Mouse (Mus musculus): ENCODE results near the gene Gm20696. TPM values are rescaled to one million over a fixed set of nuclear protein-coding genes. Genes with fewer than 3 reads are reported as not detected.

The Gm20696 gene
- polyA plus RNA-seq, 2 experiments, result 0.16 to 0.33 TPM

DNA sequence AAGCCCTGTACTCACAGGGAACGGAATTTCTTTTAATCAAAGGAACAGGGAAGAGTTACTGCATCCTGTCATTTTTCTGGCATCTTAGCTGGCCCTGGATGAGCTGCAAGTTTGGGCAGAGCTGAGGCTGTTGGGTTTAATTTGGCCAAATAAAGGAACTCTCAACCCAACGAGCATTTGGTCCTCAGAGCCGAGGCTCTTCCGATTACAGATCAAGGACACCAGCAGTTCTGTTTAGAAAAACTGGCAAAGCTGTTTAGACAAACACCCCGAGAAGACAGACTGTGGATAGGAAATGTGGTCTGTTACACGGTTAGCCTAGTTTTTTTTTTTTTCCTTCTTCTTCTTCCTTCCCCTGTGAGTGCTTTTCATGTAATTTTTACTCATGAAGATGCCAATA is 302.1 kb downstream of the Gm20696 start:
- WGBS (ENCODE audit: insufficient replicate concordance), result 45% methylated on average over 6 of the region's 6 CpGs
- Histone ChIP-seq H3K4me3 (ENCODE audit: insufficient read depth in 1 of 2, low read depth in 2 of 2, low read length in 2 of 2) (no peak overlapping the region), H3K4me2 (ENCODE audit: low read depth) (no peak overlapping the region), H3K4me1 (replicated peaks; ENCODE audit: control insufficient read depth in 2 of 2, insufficient read depth in 2 of 2, low read length in 1 of 2) (peaks cover 0 to 6% of the 10 kb centered on the region in 2 experiments; a peak in 2 of 4 replicates), H3K9ac (replicated peaks) (no peak overlapping the region), H3K36me3 (replicated peaks; ENCODE audit: control insufficient read depth, insufficient read depth, low read depth) (no peaks in the 10 kb centered on the region), H3K27ac (no peak overlapping the region), H3K27me3 (ENCODE audit: control insufficient read depth, insufficient read depth, low read length) (no peaks in the 10 kb centered on the region), H3K9me3 (ENCODE audit: control insufficient read depth, low read length) (no peaks in the 10 kb centered on the region)
- no peak for DNase-seq (ENCODE audit: low read depth in 3 of 3, low spot score in 3 of 3)
- TF ChIP-seq EP300 (IDR thresholded peaks at IDR 0.05; ENCODE audit: low read depth) (no peak), CTCF (IDR thresholded peaks at IDR 0.05; ENCODE audit: low read depth) (no peak)
- no peak for ATAC-seq (ENCODE audit: insufficient read depth)

DNA sequence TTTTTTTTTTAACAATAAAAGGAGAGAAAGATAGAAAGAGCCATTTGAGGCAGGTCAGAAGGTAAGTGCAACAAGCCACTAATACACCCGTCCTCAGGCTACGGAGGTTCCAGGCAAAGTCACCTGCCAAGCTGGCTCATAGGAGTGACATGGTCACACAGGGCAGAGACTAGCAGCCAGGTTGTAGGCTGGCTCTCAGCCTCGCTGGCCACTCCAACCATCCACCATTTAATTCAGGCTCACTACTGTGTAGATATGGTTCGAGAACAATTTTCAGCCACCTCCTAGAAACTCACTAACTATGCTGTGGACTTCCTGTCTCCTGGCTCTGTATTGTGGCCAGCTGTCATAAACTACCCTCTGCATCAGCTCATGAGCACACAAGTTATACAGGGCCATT is 306.0 kb downstream of the Gm20696 start:
- no peak for ATAC-seq (ENCODE audit: insufficient read depth)
- H3K36me3 ChIP-seq (replicated peaks; ENCODE audit: control insufficient read depth, insufficient read depth, low read depth), result no peaks in the 10 kb centered on the region
- DNase-seq (ENCODE audit: low read depth in 3 of 3, low spot score in 3 of 3), result no peak
- H3K27me3 ChIP-seq (ENCODE audit: control insufficient read depth, insufficient read depth, low read length), result no peaks in the 10 kb centered on the region
- no peak overlapping the region for H3K27ac ChIP-seq
- H3K4me3 ChIP-seq (ENCODE audit: insufficient read depth in 1 of 2, low read depth in 2 of 2, low read length in 2 of 2), result no peak overlapping the region
- H3K9ac ChIP-seq (replicated peaks), result no peak overlapping the region
- WGBS (ENCODE audit: insufficient replicate concordance), result 52% methylated on average over 4 of the region's 4 CpGs
- no peak for TF ChIP-seq CTCF (IDR thresholded peaks at IDR 0.05; ENCODE audit: low read depth)
- TF ChIP-seq EP300 (IDR thresholded peaks at IDR 0.05; ENCODE audit: low read depth), result no peak
- no peak overlapping the region for H3K4me2 ChIP-seq (ENCODE audit: low read depth)
- H3K4me1 ChIP-seq (replicated peaks; ENCODE audit: control insufficient read depth in 2 of 2, insufficient read depth in 2 of 2, low read length in 1 of 2), result peaks cover 0 to 10% of the 10 kb centered on the region in 2 experiments; a peak in 1 of 4 replicates
- H3K9me3 ChIP-seq (ENCODE audit: control insufficient read depth, low read length), result no peaks in the 10 kb centered on the region

DNA sequence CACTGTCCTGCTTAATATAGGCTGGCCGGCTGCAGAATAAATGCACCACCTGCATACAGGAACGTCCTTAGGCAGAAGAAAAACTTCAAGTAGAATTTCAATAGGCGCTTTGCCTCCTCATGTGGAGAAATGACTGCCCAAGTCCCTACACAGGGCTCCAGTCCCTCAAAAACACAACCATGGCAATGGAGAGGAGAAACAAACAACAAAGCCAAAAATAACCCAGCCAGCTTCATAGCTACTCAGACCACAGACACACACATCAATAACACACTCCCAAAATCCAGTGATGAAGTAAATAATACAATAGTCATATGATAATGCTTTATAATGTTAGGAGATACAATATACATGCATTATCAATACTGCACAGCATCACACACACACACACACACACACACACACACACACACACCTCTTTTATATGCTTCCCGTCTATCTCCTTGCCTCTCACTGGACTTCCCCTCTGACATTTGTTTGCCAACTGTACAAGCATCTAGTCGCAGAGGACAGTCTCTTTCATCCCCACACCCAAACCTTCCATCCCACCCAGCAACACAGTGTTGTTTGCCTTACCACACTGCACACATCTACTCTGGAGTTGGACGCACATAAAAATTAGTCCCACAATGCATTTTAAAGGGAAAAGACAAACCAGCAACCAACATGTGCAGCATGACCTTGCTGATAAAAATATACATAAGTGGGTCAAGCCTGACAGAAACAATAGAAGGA is 306.7 kb downstream of the Gm20696 start:
- H3K9me3 ChIP-seq (ENCODE audit: control insufficient read depth, low read length), result no peaks in the 10 kb centered on the region
- no peak for TF ChIP-seq EP300 (IDR thresholded peaks at IDR 0.05; ENCODE audit: low read depth)
- no peak for TF ChIP-seq CTCF (IDR thresholded peaks at IDR 0.05; ENCODE audit: low read depth)
- H3K4me3 ChIP-seq (ENCODE audit: insufficient read depth in 1 of 2, low read depth in 2 of 2, low read length in 2 of 2), result no peak overlapping the region
- H3K9ac ChIP-seq (replicated peaks), result no peak overlapping the region
- ATAC-seq (ENCODE audit: insufficient read depth), result no peak
- H3K4me2 ChIP-seq (ENCODE audit: low read depth), result no peak overlapping the region
- no peaks in the 10 kb centered on the region for H3K27me3 ChIP-seq (ENCODE audit: control insufficient read depth, insufficient read depth, low read length)
- H3K4me1 ChIP-seq (replicated peaks; ENCODE audit: control insufficient read depth in 2 of 2, insufficient read depth in 2 of 2, low read length in 1 of 2), result peaks cover 0 to 10% of the 10 kb centered on the region in 2 experiments; a peak in 1 of 4 replicates
- WGBS (ENCODE audit: insufficient replicate concordance), result 49% methylated on average over 6 of the region's 6 CpGs
- no peak for DNase-seq (ENCODE audit: low read depth in 3 of 3, low spot score in 3 of 3)
- H3K36me3 ChIP-seq (replicated peaks; ENCODE audit: control insufficient read depth, insufficient read depth, low read depth), result no peaks in the 10 kb centered on the region
- H3K27ac ChIP-seq, result no peak overlapping the region

DNA sequence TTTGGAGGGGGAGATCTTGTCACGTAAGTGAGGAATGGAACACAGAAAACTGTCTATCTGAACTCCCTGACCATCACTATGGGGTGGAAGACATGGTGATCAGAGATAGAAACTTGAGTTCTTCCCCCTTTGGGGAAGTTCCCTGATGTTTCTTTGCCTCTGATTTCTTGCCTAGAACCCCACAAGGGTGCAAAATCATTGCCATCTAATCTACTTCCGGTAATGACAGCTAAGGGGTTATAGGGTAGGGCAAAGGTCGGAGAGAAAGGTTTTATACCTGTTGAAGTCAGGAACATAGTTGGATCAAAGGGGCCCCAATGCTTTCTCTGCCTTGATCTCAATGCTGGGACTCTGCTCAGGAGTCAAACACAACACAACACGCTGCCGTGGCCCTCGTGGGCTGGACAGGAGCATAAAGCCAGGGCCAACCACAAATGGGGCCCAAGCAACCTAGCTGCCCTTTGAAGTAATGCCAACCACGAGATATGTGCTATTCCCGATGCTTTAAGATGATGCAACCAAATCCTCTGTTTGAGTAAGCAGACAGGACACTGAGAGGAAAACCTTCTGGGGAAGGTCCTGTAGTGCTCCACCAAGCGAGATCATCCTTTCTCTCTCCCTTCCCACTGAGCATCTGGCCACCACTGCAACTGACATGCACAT is 307.4 kb downstream of the Gm20696 start:
- WGBS (ENCODE audit: insufficient replicate concordance), result 34% methylated on average over 9 of the region's 9 CpGs
- Histone ChIP-seq H3K36me3 (replicated peaks; ENCODE audit: control insufficient read depth, insufficient read depth, low read depth) (no peaks in the 10 kb centered on the region), H3K4me2 (ENCODE audit: low read depth) (no peak overlapping the region), H3K9me3 (ENCODE audit: control insufficient read depth, low read length) (no peaks in the 10 kb centered on the region), H3K27ac (no peak overlapping the region), H3K9ac (replicated peaks) (no peak overlapping the region), H3K27me3 (ENCODE audit: control insufficient read depth, insufficient read depth, low read length) (no peaks in the 10 kb centered on the region), H3K4me3 (ENCODE audit: insufficient read depth in 1 of 2, low read depth in 2 of 2, low read length in 2 of 2) (no peak overlapping the region), H3K4me1 (replicated peaks; ENCODE audit: control insufficient read depth in 2 of 2, insufficient read depth in 2 of 2, low read length in 1 of 2) (peaks cover 0 to 10% of the 10 kb centered on the region in 2 experiments; a peak in 1 of 4 replicates)
- no peak for ATAC-seq (ENCODE audit: insufficient read depth)
- no peak for DNase-seq (ENCODE audit: low read depth in 3 of 3, low spot score in 3 of 3)
- TF ChIP-seq EP300 (IDR thresholded peaks at IDR 0.05; ENCODE audit: low read depth) (no peak), CTCF (IDR thresholded peaks at IDR 0.05; ENCODE audit: low read depth) (no peak)

DNA sequence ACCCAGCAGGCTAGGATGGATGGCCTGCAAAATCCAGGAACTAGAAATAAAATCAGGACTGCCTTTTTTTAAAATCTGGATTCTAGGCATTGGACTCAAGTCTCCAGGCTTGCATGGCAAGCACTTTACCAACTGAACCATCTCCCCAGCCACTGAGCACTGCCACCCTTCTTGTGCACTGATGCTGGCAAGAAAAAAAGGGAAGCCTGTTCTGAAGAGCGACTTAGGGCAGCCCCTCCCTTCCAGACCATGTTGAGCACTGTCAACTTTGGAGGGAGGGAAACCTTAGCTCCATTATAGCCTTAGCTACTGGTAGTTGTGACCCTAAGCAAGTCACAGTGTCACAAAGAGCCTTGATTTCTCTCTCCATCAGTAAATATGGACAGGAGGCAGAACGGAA is 308.7 kb downstream of the Gm20696 start:
- WGBS (ENCODE audit: insufficient replicate concordance), result 55% methylated on average over 2 of the region's 2 CpGs
- Histone ChIP-seq H3K4me1 (replicated peaks; ENCODE audit: control insufficient read depth in 2 of 2, insufficient read depth in 2 of 2, low read length in 1 of 2) (peaks cover 0 to 10% of the 10 kb centered on the region in 2 experiments; a peak in 1 of 4 replicates), H3K9me3 (ENCODE audit: control insufficient read depth, low read length) (no peaks in the 10 kb centered on the region), H3K27ac (no peak overlapping the region), H3K9ac (replicated peaks) (no peak overlapping the region), H3K27me3 (ENCODE audit: control insufficient read depth, insufficient read depth, low read length) (no peaks in the 10 kb centered on the region), H3K4me3 (ENCODE audit: insufficient read depth in 1 of 2, low read depth in 2 of 2, low read length in 2 of 2) (no peak overlapping the region), H3K4me2 (ENCODE audit: low read depth) (no peak overlapping the region), H3K36me3 (replicated peaks; ENCODE audit: control insufficient read depth, insufficient read depth, low read depth) (no peaks in the 10 kb centered on the region)
- ATAC-seq (ENCODE audit: insufficient read depth) (no peak), DNase-seq (ENCODE audit: low read depth in 3 of 3, low spot score in 3 of 3) (no peak)
- TF ChIP-seq EP300 (IDR thresholded peaks at IDR 0.05; ENCODE audit: low read depth) (no peak), CTCF (IDR thresholded peaks at IDR 0.05; ENCODE audit: low read depth) (no peak)

Data from liver, embryonic 14.5 days (tissue).